Mouse (Mus musculus) leukemia stem cell, adult 10-12 weeks (primary cell): Measurements from ENCODE around the gene Rrp1. TPM values are rescaled to one million over a fixed set of nuclear protein-coding genes. Genes with fewer than 3 reads are reported as not detected.

Experiments used
- polyA plus RNA-seq: library from polyadenylated mRNA; stranded (reverse); fragments of >175 nt; gene quantifications from 2 replicates; pipeline ENCODE4 v1.2.3, GENCODE M21; 2012; ENCODE audit warnings: low replicate concordance

The Rrp1 gene
- polyA plus RNA-seq = 140 and 152 TPM in 2 replicates

GRCm38 (mm10) chr10:78412319-78413151, at the start of gene Rrp1:
Gene Rrp1 (minus strand): TSS chr10:78413043.

GRCm38 (mm10) chr10:78425181-78426041, 12.6 kb upstream of the Rrp1 start, which contains the start of gene Cstb:
Gene Cstb (plus strand): TSS chr10:78425669.

GRCm38 (mm10) chr10:78351887-78352665, 60.8 kb downstream of the Rrp1 start, which contains the start of gene Agpat3:
Gene Agpat3 (minus strand): TSS chr10:78352489.

Other genes with a start within 250 kb of the Rrp1 start
- gene D10Jhu81e, start 243.3 kb downstream of the Rrp1 start, polyA plus RNA-seq = 50.2 and 67.1 TPM in 2 replicates
- gene Pwp2, start 227.9 kb downstream of the Rrp1 start, polyA plus RNA-seq = 7.0 and 12.9 TPM in 2 replicates
- 91.7 and 130 TPM in 2 replicates for gene Trappc10, start 168.4 kb downstream of the Rrp1 start, polyA plus RNA-seq
- 107 and 141 TPM in 2 replicates for gene Agpat3, start 60.6 kb downstream of the Rrp1 start, polyA plus RNA-seq
- gene Cstb, start 12.6 kb upstream of the Rrp1 start, polyA plus RNA-seq = 0.45 and 20.9 TPM in 2 replicates
- gene Pdxk, start 51.9 kb upstream of the Rrp1 start, polyA plus RNA-seq = 7.2 and 13.2 TPM in 2 replicates
- gene Olfr1358, start 104.4 kb upstream of the Rrp1 start, polyA plus RNA-seq = not detected in 2 replicates
- 22.6 and 25.7 TPM in 2 replicates for gene Ilvbl, start 161.3 kb upstream of the Rrp1 start, polyA plus RNA-seq
- gene Syde1, start 178.9 kb upstream of the Rrp1 start, polyA plus RNA-seq = 1.2 and 2.0 TPM in 2 replicates
- not detected in 2 replicates for gene Olfr1357, start 205.0 kb upstream of the Rrp1 start, polyA plus RNA-seq